Mouse (Mus musculus): ENCODE measurements around the gene Unc13d. TPM values are rescaled to one million over a fixed set of nuclear protein-coding genes. Genes with fewer than 3 reads are reported as not detected.
"Not testable (repeated sequence)": the region's sequence is repeated elsewhere in the genome, so short reads cannot be mapped to it uniquely, and the experiment has no call there.

Gene Unc13d
- polyA plus RNA-seq, 1 experiment from 2014 or later = 2.5 TPM

DNA sequence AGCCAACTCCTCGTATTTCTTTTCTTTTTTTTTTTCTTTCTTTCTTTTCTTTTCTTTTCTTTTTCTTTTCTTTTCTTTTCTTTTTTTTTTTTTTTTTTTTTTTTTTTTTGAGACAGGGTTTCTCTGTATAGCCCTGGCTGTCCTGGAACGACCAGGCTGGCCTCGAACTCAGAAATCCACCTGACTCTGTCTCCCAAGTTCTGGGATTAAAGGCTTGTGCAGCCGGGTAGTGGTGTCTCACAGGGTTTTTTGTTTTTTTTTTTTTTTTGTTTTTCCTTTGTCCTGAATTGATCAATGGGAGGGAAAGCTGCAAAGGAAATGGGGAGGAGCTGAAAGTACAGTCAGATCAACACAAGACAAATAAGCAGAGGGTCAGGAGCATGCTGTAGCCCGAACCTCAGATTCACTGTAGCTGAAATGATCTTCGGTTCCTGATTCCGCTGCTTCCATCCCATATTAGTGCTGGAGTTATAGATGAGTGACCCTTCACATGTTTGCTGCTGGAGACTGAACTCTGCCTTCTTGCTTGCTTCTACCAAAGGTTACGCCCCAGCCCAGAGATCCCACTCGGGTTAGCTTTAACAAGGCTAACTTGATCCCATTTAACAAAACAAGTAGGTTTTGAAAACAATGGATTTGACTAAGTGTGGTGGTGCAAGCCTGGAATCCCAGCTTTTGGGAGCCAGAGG, 49.4 kb downstream of the Unc13d start:
- H3K4me1 ChIP-seq (replicated peaks) = peaks cover 21% of the 10 kb centered on the region
- peaks cover 3% of the 10 kb centered on the region; the same call in 1 of the 2 replicates for H3K36me3 ChIP-seq
- no peak overlapping the region for H3K4me3 ChIP-seq
- H3K9me3 ChIP-seq (replicated peaks) = no peaks in the 10 kb centered on the region
- ATAC-seq (ENCODE audit: insufficient number of reproducible peaks, low FRiP score) = no peak
- no peak overlapping the region for H3K9ac ChIP-seq
- WGBS = 73% methylated on average over 9 of the region's 9 CpGs
- no peak overlapping the region for H3K4me2 ChIP-seq
- no peak overlapping the region for H3K27ac ChIP-seq (ENCODE audit: poor library complexity, severe bottlenecking)
- H3K27me3 ChIP-seq (replicated peaks) = no peaks in the 10 kb centered on the region

DNA sequence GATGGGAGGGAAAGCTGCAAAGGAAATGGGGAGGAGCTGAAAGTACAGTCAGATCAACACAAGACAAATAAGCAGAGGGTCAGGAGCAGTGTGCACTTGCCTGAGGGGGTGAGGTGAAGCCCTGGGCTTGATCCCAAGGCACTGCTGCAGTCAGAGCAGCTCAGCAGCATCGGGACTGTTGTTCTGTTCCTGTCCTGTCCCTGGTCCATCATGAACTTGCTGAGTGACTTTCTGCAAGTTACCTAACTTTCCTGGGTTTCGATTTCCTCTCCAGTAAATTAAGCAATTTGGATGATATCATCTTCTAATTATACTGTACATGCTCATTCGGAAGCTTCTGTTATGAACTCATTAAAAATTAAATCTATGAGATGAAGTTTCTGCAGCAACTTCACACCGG, 50.0 kb downstream of the Unc13d start, which contains the start of gene H3f3b:
TSS of gene H3f3b (minus strand) at position 207 of the 400 bp plus-strand sequence.
- Histone ChIP-seq H3K4me2 (no peak within 1 kb of the TSS), H3K36me3 (peaks cover 3% of the 10 kb centered on the region; the same call in 1 of the 2 replicates), H3K4me1 (replicated peaks) (peaks cover 15% of the 10 kb centered on the region), H3K27ac (ENCODE audit: poor library complexity, severe bottlenecking) (no peak within 1 kb of the TSS), H3K9ac (no peak within 1 kb of the TSS), H3K9me3 (replicated peaks) (no peaks in the 10 kb centered on the region), H3K27me3 (replicated peaks) (no peaks in the 10 kb centered on the region), H3K4me3 (no peak within 1 kb of the TSS)
- ATAC-seq (ENCODE audit: insufficient number of reproducible peaks, low FRiP score) = no peak
- 76% methylated on average over 4 of the region's 4 CpGs for WGBS

DNA sequence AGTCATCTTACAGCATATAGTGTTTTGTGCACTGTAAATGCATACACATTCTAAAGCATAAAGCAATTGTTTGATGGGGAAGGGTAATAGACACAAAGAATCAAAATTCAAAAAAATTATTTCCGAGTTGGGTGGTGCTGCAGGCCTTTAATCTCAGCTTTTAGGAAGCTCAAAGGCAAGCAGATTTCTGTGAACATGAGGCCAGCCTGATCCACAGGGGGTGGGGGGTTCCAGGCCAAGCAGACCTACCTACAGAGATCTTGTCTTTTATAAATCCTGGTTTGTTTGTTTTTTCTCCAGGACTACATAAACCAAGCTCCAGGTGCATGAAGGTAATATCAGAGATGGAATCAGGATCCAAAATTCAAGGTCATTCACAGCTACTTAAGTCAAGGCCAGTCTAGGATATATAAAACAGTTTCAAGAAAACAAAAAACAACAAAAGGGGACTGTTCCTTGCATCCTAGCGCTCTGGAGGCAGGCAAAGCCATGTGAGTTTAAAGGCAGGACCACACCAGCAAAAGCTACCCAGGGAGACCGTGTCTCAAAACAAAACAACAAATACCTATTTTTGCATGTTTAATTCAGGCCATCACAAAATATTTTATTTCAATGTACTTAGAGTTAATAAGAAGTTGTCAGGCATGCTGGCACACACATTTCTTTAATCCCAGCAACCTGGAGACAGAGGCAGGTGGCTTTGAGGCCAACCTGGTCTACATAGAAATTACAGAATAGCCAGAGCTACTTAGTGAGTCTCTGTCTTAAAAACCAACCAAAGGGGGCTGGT, 52.5 kb downstream of the Unc13d start:
- Histone ChIP-seq H3K27ac (ENCODE audit: poor library complexity, severe bottlenecking) (no peak overlapping the region), H3K4me1 (replicated peaks) (no peaks in the 10 kb centered on the region), H3K36me3 (peaks cover 18% of the 10 kb centered on the region), H3K27me3 (replicated peaks) (no peaks in the 10 kb centered on the region), H3K9ac (no peak overlapping the region), H3K4me2 (no peak overlapping the region), H3K9me3 (replicated peaks) (no peaks in the 10 kb centered on the region), H3K4me3 (no peak overlapping the region)
- no peak for ATAC-seq (ENCODE audit: insufficient number of reproducible peaks, low FRiP score)
- WGBS = 85% methylated on average over 3 of the region's 3 CpGs

DNA sequence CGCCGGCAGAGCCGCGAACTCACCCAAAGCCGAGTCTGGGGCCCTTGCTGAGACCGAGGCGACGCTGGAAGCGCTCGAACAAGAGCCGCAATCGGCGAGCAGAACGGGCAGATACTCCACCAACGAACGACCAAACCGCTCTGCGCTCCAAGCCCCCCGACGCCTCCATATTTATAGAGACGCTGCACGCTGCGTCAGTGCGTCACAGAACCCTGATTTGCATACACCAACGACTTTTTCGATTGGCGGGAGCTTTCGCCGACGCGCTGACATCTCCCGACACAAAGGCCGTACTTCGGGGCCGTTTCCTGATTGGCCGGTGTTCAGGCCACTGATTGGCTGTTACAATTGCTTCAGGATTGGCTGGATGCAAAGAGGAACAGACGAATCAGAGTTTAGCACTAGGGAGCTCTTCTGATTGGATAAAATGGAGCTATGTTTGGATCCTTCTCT, 53.4 kb downstream of the Unc13d start:
- ATAC-seq (ENCODE audit: insufficient number of reproducible peaks, low FRiP score) = peak; percentile 94
- peak overlapping the region; percentile 84; the same call in 1 of the 2 replicates for H3K4me2 ChIP-seq
- under 1% methylated on average over 37 of the region's 37 CpGs for WGBS

DNA sequence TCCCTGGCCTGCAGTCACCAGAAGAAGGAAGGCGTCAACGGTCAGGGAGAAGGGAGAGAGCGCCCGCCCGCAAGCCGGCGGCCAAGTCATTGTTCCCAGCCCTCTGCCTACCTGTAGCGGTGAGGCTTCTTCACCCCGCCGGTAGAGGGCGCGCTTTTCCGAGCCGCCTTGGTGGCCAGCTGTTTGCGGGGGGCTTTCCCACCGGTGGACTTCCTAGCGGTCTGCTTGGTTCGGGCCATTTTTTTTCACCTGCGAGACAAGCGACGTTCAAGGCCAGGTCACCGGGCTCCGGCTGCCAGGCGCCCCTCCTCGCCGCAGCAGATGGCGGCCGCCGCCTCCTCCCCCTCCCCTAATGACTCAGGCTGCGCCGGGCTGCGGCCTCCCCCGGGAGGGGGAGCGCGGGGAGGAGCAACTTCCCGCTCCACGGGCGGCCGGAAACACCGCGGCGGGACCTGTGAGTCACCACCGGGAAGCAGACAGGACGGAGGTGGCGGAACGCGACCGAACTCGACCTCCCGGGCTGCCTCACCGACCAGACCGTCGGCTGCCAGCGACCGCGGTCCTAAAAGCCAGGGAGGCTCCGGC, 53.9 kb downstream of the Unc13d start:
- WGBS = under 1% methylated on average over 56 of the region's 57 CpGs
- Histone ChIP-seq H3K36me3 (peaks cover 18% of the 10 kb centered on the region), H3K4me3 (peak overlapping the region; percentile 92), H3K9ac (peak overlapping the region; percentile 96), H3K4me2 (peak overlapping the region; percentile 84), H3K9me3 (replicated peaks) (no peaks in the 10 kb centered on the region), H3K4me1 (replicated peaks) (no peaks in the 10 kb centered on the region), H3K27me3 (replicated peaks) (no peaks in the 10 kb centered on the region), H3K27ac (ENCODE audit: poor library complexity, severe bottlenecking) (peak overlapping the region; percentile 98)
- peak; percentile 83 for ATAC-seq (ENCODE audit: insufficient number of reproducible peaks, low FRiP score)

More for the DNA sequence above, 53.4 kb downstream of the Unc13d start:
- H3K27me3 ChIP-seq (replicated peaks) = no peaks in the 10 kb centered on the region
- H3K9ac ChIP-seq = peak overlapping the region; percentile 96
- peak overlapping the region; percentile 98 for H3K27ac ChIP-seq (ENCODE audit: poor library complexity, severe bottlenecking)
- no peaks in the 10 kb centered on the region for H3K4me1 ChIP-seq (replicated peaks)
- H3K9me3 ChIP-seq (replicated peaks) = no peaks in the 10 kb centered on the region
- peak overlapping the region; percentile 92 for H3K4me3 ChIP-seq
- H3K36me3 ChIP-seq = peaks cover 18% of the 10 kb centered on the region

DNA sequence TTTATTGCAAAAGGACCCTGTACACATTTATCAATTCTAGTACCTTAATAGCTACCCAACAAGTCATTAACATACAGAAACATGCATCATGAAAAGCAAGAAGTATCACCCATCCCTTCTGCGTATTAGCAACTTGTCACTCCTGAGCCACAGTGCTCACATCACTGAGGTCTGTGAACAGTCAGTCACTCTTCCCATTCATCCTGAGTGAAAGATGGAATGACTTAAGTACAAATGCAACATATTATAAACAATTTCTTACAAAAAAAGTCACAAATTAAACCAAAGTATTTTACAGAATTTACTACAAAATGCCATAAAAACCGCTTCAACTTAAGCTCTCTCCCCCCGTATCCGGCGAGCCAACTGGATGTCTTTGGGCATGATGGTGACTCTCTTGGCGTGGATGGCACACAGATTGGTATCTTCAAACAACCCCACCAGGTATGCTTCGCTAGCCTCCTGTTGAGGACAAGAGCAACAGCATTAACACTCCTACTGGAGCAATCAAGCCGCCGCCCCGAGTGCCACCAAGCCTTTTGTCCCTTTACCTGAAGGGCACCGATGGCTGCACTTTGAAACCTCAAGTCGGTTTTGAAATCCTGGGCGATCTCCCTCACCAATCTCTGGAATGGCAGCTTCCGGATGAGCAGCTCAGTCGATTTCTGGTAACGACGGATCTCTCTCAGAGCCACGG, 54.5 kb downstream of the Unc13d start:
- peak overlapping the region; percentile 84 for H3K4me2 ChIP-seq
- H3K27ac ChIP-seq (ENCODE audit: poor library complexity, severe bottlenecking) = peak overlapping the region; percentile 98
- H3K9ac ChIP-seq = peak overlapping the region; percentile 96
- H3K36me3 ChIP-seq = peaks cover 18% of the 10 kb centered on the region
- H3K27me3 ChIP-seq (replicated peaks); ATAC-seq (ENCODE audit: insufficient number of reproducible peaks, low FRiP score); H3K9me3 ChIP-seq (replicated peaks); H3K4me1 ChIP-seq (replicated peaks): not testable (repeated sequence)
- peak overlapping the region; percentile 92 for H3K4me3 ChIP-seq
- WGBS = 4% methylated on average over 18 of the region's 18 CpGs

DNA sequence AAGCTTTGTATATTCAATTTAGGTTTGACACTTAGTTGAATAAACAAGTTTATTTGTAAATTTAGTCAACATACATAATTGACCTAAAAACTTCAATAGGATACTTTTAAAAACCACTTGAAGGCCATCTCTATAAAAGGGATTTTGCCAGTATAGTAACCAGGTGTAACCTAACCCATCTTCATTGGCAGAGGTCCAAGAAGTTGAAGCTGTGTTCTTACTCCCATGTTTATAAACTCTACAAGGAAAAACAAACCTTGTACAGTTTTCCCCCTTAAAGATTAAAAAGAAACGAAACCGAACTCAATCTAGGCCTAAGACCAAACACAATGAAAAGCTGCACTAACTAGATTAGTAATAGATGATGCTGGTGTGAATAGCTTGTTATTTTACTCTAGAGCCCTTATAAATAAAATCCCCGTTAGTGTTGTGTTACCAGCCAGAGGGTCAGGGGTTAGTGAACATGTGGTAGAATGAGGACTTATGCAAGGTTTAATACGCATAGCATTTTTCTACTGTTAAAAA, 55.4 kb downstream of the Unc13d start:
- Histone ChIP-seq H3K9ac (no peak overlapping the region), H3K4me1 (replicated peaks) (no peaks in the 10 kb centered on the region)
- 77% methylated on average over 4 of the region's 4 CpGs for WGBS

DNA sequence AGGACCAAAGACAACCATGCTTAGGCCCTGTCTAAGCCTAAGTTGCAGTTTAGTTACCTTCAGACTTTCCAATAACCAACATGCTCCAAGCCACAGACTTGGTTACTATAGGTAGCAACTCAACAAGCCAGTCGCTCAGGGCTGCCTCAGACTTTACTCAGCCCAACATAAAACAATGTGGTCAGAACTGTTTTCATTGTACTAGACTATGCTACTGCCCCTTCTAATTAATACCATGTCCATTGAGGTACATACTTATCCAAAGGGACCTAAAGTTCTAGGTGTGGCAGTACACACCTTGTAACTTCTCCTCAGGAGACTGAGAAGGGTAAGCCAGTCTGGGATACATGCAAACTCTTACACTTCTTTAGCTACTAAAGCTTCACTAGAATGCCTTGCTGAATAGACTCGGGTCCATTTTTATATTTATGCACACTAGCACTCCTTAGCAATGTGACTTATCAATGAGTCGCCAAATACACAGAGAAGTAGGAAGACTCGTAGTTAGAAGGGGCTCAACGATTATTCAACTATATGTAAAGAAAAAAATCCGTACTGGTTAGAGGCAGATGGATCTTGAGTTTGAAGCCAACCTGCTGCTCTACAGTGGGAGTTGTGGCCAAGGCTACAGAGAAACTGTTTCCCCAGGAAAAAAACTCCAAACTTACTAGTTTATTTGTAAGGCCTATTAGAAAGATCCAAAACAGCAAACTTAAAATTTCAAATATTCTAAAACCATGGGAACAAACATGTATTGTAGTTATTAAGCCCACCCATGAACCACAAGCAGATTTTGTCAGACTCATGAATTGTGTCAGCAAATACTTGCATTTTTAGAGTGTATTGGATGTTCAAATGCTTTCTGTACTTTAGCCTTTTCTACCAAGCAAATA, 56.2 kb downstream of the Unc13d start:
- ATAC-seq (ENCODE audit: insufficient number of reproducible peaks, low FRiP score) = no peak
- H3K36me3 ChIP-seq = peaks cover 18% of the 10 kb centered on the region
- H3K4me1 ChIP-seq (replicated peaks) = no peaks in the 10 kb centered on the region
- H3K9ac ChIP-seq = no peak overlapping the region
- 74% methylated on average over 6 of the region's 6 CpGs for WGBS
- H3K4me3 ChIP-seq = 0 out of 2 replicates have a peak overlapping the region, but pooled peaks have one; percentile 8
- H3K27me3 ChIP-seq (replicated peaks) = no peaks in the 10 kb centered on the region
- H3K9me3 ChIP-seq (replicated peaks) = no peaks in the 10 kb centered on the region
- H3K4me2 ChIP-seq = no peak overlapping the region
- H3K27ac ChIP-seq (ENCODE audit: poor library complexity, severe bottlenecking) = no peak overlapping the region

More for the DNA sequence above, 55.4 kb downstream of the Unc13d start:
- no peaks in the 10 kb centered on the region for H3K9me3 ChIP-seq (replicated peaks)
- H3K36me3 ChIP-seq = peaks cover 18% of the 10 kb centered on the region
- H3K27me3 ChIP-seq (replicated peaks) = no peaks in the 10 kb centered on the region
- peak overlapping the region; percentile 53 for H3K4me2 ChIP-seq
- ATAC-seq (ENCODE audit: insufficient number of reproducible peaks, low FRiP score) = no peak
- H3K4me3 ChIP-seq = peak overlapping the region; percentile 40
- no peak overlapping the region for H3K27ac ChIP-seq (ENCODE audit: poor library complexity, severe bottlenecking)

DNA sequence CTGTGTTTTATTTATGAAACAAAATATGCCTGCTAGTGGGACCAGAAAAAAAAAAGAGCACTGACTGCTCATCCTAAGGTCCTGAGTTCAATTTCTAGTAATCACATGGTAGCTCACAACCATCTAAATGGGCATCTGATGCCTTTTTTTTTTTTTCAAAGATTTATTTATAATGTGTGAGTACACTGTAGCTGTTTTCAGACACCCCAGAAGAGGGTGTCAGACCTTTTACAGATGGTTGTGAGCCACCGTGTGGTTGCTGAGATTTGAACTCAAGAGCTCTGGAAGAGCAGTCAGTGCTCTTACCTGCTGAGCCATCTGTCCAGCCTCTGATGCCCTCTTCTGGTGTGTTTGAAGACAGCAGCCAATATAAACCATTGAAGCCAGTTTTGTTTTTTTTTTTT, 57.2 kb downstream of the Unc13d start:
- 37% methylated on average over 1 of the region's 1 CpGs for WGBS
- no peak for ATAC-seq (ENCODE audit: insufficient number of reproducible peaks, low FRiP score)
- Histone ChIP-seq H3K4me2 (no peak overlapping the region), H3K36me3 (peaks cover 18% of the 10 kb centered on the region), H3K9ac (no peak overlapping the region), H3K4me3 (no peak overlapping the region), H3K4me1 (replicated peaks) (no peaks in the 10 kb centered on the region), H3K9me3 (replicated peaks) (no peaks in the 10 kb centered on the region), H3K27ac (ENCODE audit: poor library complexity, severe bottlenecking) (no peak overlapping the region), H3K27me3 (replicated peaks) (no peaks in the 10 kb centered on the region)

DNA sequence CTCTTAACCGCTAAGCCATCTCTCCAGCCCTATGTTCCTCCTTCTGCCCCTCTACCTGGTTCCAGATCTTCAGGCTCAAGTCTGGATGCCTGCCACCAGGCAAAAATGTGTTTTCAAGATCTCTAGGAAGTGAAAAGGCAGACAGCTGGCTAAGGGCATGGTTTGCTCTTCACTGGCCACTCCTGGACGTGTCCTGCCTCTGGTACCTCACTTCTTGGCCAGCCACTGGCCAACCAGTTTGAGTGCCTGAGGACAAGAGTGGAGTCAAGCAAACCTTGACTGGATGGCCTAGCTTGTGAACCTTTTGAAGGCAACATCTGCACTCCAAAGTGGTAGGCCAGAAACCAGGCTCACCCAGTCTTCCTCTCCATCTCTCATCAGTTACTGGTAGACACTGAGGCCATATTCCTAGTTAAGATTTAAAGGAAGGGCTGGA, 57.8 kb downstream of the Unc13d start:
- Histone ChIP-seq H3K27me3 (replicated peaks) (no peaks in the 10 kb centered on the region), H3K9ac (no peak overlapping the region), H3K36me3 (peaks cover 18% of the 10 kb centered on the region), H3K4me1 (replicated peaks) (no peaks in the 10 kb centered on the region), H3K4me2 (no peak overlapping the region), H3K27ac (ENCODE audit: poor library complexity, severe bottlenecking) (no peak overlapping the region), H3K4me3 (no peak overlapping the region), H3K9me3 (replicated peaks) (no peaks in the 10 kb centered on the region)
- ATAC-seq (ENCODE audit: insufficient number of reproducible peaks, low FRiP score) = no peak
- WGBS = 67% methylated on average over 2 of the region's 2 CpGs
